Mouse (Mus musculus): ENCODE results near the gene Olfr1413. TPM values are rescaled to one million over a fixed set of nuclear protein-coding genes. Genes with fewer than 3 reads are reported as not detected.

The Olfr1413 gene
- total RNA-seq, 1 experiment from 2014 or later = not detected

Other genes with a start within 250 kb of the Olfr1413 start
- gene Ndufa10, start 97.5 kb upstream of the Olfr1413 start, total RNA-seq (2017) = 84.7 and 94.9 TPM in 2 replicates
- not detected in 2 replicates for gene Olfr1416, start 86.2 kb upstream of the Olfr1413 start, total RNA-seq (2017)
- not detected in 2 replicates for gene Olfr1415, start 75.2 kb upstream of the Olfr1413 start, total RNA-seq (2017)
- gene Olfr1414, start 52.7 kb upstream of the Olfr1413 start, total RNA-seq (2017) = not detected in 2 replicates
- not detected in 2 replicates for gene Olfr1412, start 14.5 kb downstream of the Olfr1413 start, total RNA-seq (2017)
- gene Olfr1411, start 23.1 kb downstream of the Olfr1413 start, total RNA-seq (2017) = not detected in 2 replicates
- not detected in 2 replicates for gene Olfr1410, start 34.5 kb downstream of the Olfr1413 start, total RNA-seq (2017)
- gene Olfr12, start 46.5 kb downstream of the Olfr1413 start, total RNA-seq (2017) = not detected in 2 replicates
- gene Cops9, start 70.7 kb downstream of the Olfr1413 start, total RNA-seq (2017) = 99.2 and 139 TPM in 2 replicates
- 17.1 and 21.5 TPM in 2 replicates for gene Otos, start 77.5 kb downstream of the Olfr1413 start, total RNA-seq (2017)

Measured in hematopoietic stem cell, adult 5-6 weeks (primary cell).